Mouse (Mus musculus): ENCODE measurements at regions not wholly inside any gene's neighbourhood (a gene's known extent, or its start where the extent isn't known, plus 50 kb on each side); places are given as distances from the start of the nearest gene placed in this dataset.
"Not testable (repeated sequence)": the region's sequence is repeated elsewhere in the genome, so short reads cannot be mapped to it uniquely, and the experiment has no call there.

- Histone ChIP-seq H3K27ac (ENCODE audit: control insufficient read depth, insufficient read depth, low read depth, low read length) (no peak overlapping the region), H3K4me3 (ENCODE audit: control insufficient read depth, low read depth, low read length) (no peak overlapping the region), H3K27me3 (ENCODE audit: control insufficient read depth, insufficient read depth, low read length) (no peaks in the 10 kb centered on the region), H3K4me1 (ENCODE audit: control insufficient read depth, insufficient read depth, low read length) (no peaks in the 10 kb centered on the region), H3K36me3 (ENCODE audit: control insufficient read depth, insufficient read depth, low read length) (no peaks in the 10 kb centered on the region)
- TF ChIP-seq POLR2A (IDR thresholded peaks at IDR 0.05; ENCODE audit: control insufficient read depth, low read depth, low read length): no peak
- no peak for TF ChIP-seq CTCF (IDR thresholded peaks at IDR 0.05; ENCODE audit: control insufficient read depth, insufficient read depth, insufficient replicate concordance, low read depth, low read length)
Observed at GRCm38 (mm10) chr14:53545351-53545750, 708.6 kb downstream of the Dad1 start.

- H3K27ac ChIP-seq (ENCODE audit: control insufficient read depth, insufficient read depth, low read depth, low read length); H3K27me3 ChIP-seq (ENCODE audit: control insufficient read depth, insufficient read depth, low read length); H3K36me3 ChIP-seq (ENCODE audit: control insufficient read depth, insufficient read depth, low read length); H3K4me3 ChIP-seq (ENCODE audit: control insufficient read depth, low read depth, low read length); H3K4me1 ChIP-seq (ENCODE audit: control insufficient read depth, insufficient read depth, low read length): not testable (repeated sequence)
- TF ChIP-seq CTCF (IDR thresholded peaks at IDR 0.05; ENCODE audit: control insufficient read depth, insufficient read depth, insufficient replicate concordance, low read depth, low read length): peak; percentile 20; the same call in 1 of the 2 replicates
Observed at GRCm38 (mm10) chr14:53541640-53542039, 712.3 kb downstream of the Dad1 start.

- H3K4me1 ChIP-seq (ENCODE audit: control insufficient read depth, insufficient read depth, low read length); H3K4me3 ChIP-seq (ENCODE audit: control insufficient read depth, low read depth, low read length); H3K36me3 ChIP-seq (ENCODE audit: control insufficient read depth, insufficient read depth, low read length); H3K27ac ChIP-seq (ENCODE audit: control insufficient read depth, insufficient read depth, low read depth, low read length); H3K27me3 ChIP-seq (ENCODE audit: control insufficient read depth, insufficient read depth, low read length): not testable (repeated sequence)
- TF ChIP-seq CTCF (IDR thresholded peaks at IDR 0.05; ENCODE audit: control insufficient read depth, insufficient read depth, insufficient replicate concordance, low read depth, low read length): peak; percentile 54; the same call in 1 of the 2 replicates
Observed at GRCm38 (mm10) chr14:53537895-53538294, 716.0 kb downstream of the Dad1 start.

- H3K4me1 ChIP-seq (ENCODE audit: control insufficient read depth, insufficient read depth, low read length): not testable (repeated sequence)
Observed at GRCm38 (mm10) chr14:53523430-53523829, 730.5 kb downstream of the Dad1 start.

GRCm38 (mm10) chr14:53518954-53519353, 735.0 kb downstream of the Dad1 start:
- not testable (repeated sequence) for H3K27ac ChIP-seq (ENCODE audit: control insufficient read depth, insufficient read depth, low read depth, low read length); H3K36me3 ChIP-seq (ENCODE audit: control insufficient read depth, insufficient read depth, low read length); H3K27me3 ChIP-seq (ENCODE audit: control insufficient read depth, insufficient read depth, low read length); H3K4me3 ChIP-seq (ENCODE audit: control insufficient read depth, low read depth, low read length); H3K4me1 ChIP-seq (ENCODE audit: control insufficient read depth, insufficient read depth, low read length)

More at GRCm38 (mm10) chr14:53523430-53523829, 730.5 kb downstream of the Dad1 start:
- H3K36me3 ChIP-seq (ENCODE audit: control insufficient read depth, insufficient read depth, low read length); H3K27me3 ChIP-seq (ENCODE audit: control insufficient read depth, insufficient read depth, low read length); H3K4me3 ChIP-seq (ENCODE audit: control insufficient read depth, low read depth, low read length); H3K27ac ChIP-seq (ENCODE audit: control insufficient read depth, insufficient read depth, low read depth, low read length): not testable (repeated sequence)

- H3K27ac ChIP-seq (ENCODE audit: control insufficient read depth, insufficient read depth, low read depth, low read length); H3K36me3 ChIP-seq (ENCODE audit: control insufficient read depth, insufficient read depth, low read length); H3K4me3 ChIP-seq (ENCODE audit: control insufficient read depth, low read depth, low read length); H3K4me1 ChIP-seq (ENCODE audit: control insufficient read depth, insufficient read depth, low read length); H3K27me3 ChIP-seq (ENCODE audit: control insufficient read depth, insufficient read depth, low read length): not testable (repeated sequence)
Observed at GRCm38 (mm10) chr14:53516623-53517238, 737.2 kb downstream of the Dad1 start.

- not testable (repeated sequence) for H3K27me3 ChIP-seq (ENCODE audit: control insufficient read depth, insufficient read depth, low read length); H3K36me3 ChIP-seq (ENCODE audit: control insufficient read depth, insufficient read depth, low read length); H3K4me3 ChIP-seq (ENCODE audit: control insufficient read depth, low read depth, low read length); H3K27ac ChIP-seq (ENCODE audit: control insufficient read depth, insufficient read depth, low read depth, low read length); H3K4me1 ChIP-seq (ENCODE audit: control insufficient read depth, insufficient read depth, low read length)
Observed at GRCm38 (mm10) chr14:53505389-53505788, 748.5 kb downstream of the Dad1 start.

GRCm38 (mm10) chr14:53488383-53488782, 765.5 kb downstream of the Dad1 start:
- not testable (repeated sequence) for H3K36me3 ChIP-seq (ENCODE audit: control insufficient read depth, insufficient read depth, low read length); H3K27ac ChIP-seq (ENCODE audit: control insufficient read depth, insufficient read depth, low read depth, low read length)

GRCm38 (mm10) chr14:53487611-53488010, 766.3 kb downstream of the Dad1 start:
- H3K27me3 ChIP-seq (ENCODE audit: control insufficient read depth, insufficient read depth, low read length); H3K4me1 ChIP-seq (ENCODE audit: control insufficient read depth, insufficient read depth, low read length); H3K36me3 ChIP-seq (ENCODE audit: control insufficient read depth, insufficient read depth, low read length); H3K4me3 ChIP-seq (ENCODE audit: control insufficient read depth, low read depth, low read length); H3K27ac ChIP-seq (ENCODE audit: control insufficient read depth, insufficient read depth, low read depth, low read length): not testable (repeated sequence)

More at GRCm38 (mm10) chr14:53488383-53488782, 765.5 kb downstream of the Dad1 start:
- not testable (repeated sequence) for H3K27me3 ChIP-seq (ENCODE audit: control insufficient read depth, insufficient read depth, low read length); H3K4me3 ChIP-seq (ENCODE audit: control insufficient read depth, low read depth, low read length); H3K4me1 ChIP-seq (ENCODE audit: control insufficient read depth, insufficient read depth, low read length)

- not testable (repeated sequence) for H3K36me3 ChIP-seq (ENCODE audit: control insufficient read depth, insufficient read depth, low read length); H3K27me3 ChIP-seq (ENCODE audit: control insufficient read depth, insufficient read depth, low read length); H3K4me3 ChIP-seq (ENCODE audit: control insufficient read depth, low read depth, low read length); H3K4me1 ChIP-seq (ENCODE audit: control insufficient read depth, insufficient read depth, low read length); H3K27ac ChIP-seq (ENCODE audit: control insufficient read depth, insufficient read depth, low read depth, low read length)
Observed at GRCm38 (mm10) chr14:53474170-53474569, 779.7 kb downstream of the Dad1 start.

GRCm38 (mm10) chr14:53460790-53461189, 793.1 kb downstream of the Dad1 start:
- not testable (repeated sequence) for H3K36me3 ChIP-seq (ENCODE audit: control insufficient read depth, insufficient read depth, low read length); H3K4me3 ChIP-seq (ENCODE audit: control insufficient read depth, low read depth, low read length); H3K27me3 ChIP-seq (ENCODE audit: control insufficient read depth, insufficient read depth, low read length); H3K4me1 ChIP-seq (ENCODE audit: control insufficient read depth, insufficient read depth, low read length); H3K27ac ChIP-seq (ENCODE audit: control insufficient read depth, insufficient read depth, low read depth, low read length)

All from testis, adult 2 months (tissue).